ENCODE assay signal across 29 mouse cellular contexts in the genomic region with DNA sequence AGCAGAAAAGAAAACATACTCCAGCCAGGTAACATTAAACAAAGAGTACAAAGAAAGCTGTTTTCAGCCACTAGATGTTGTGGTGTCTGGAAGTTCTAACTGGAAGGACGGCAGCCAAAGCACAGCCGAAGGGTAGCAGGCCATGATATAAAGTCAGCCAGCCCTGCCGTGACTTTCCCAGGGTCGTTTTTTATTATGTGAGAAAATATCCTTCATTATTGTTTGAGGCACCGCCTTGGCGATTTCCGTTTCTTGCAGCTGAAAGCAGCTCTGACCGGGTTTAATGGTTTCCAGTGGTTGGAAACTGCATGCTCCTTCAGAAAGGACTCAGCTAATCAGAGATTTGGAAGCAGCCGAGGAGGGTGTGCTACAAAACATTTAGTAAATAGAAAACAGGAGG. TPM values are rescaled to one million over a fixed set of nuclear protein-coding genes. Genes with fewer than 3 reads are reported as not detected.
DNase-seq lines count a peak whose midpoint lies in the region; ATAC-seq and TF ChIP-seq lines count a peak whose summit lies in the region.
"Had no signal": no experiment of that assay in that cellular context is flagged by ENCODE, and none has a peak within 500 bp of the region (broad histone marks: within the 10 kb centered on the region; RNA-seq: fewer than 3 reads in every experiment).

No protein-coding gene starts in this region.

- no peaks in the 10 kb centered on the region for H3K36me3 ChIP-seq in lung, embryonic 14.5 days (ENCODE audit: insufficient read depth)
- no peaks in the 10 kb centered on the region for H3K36me3 ChIP-seq in limb, embryonic 11.5 days (ENCODE audit: control insufficient read depth, insufficient read depth, low read length)
- H3K36me3 ChIP-seq: embryonic facial prominence, embryonic 15.5 days; forebrain, embryonic 12.5 days; G1E; hindbrain, embryonic 13.5 days; kidney, embryonic 15.5 days; liver, embryonic 12.5 days had no signal

- peak; percentile 22 for DNase-seq in embryo, embryonic 11 days
- no peak for DNase-seq in embryo, embryonic 9.5 days (ENCODE audit: extremely low spot score)
- DNase-seq in lung, embryonic 14.5 days: peak; percentile 55
- DNase-seq in lung, adult 18-20 months: no peak
- DNase-seq in limb, embryonic 11.5 days (ENCODE audit: low spot score): peak; percentile 71
- no peak for DNase-seq in layer of hippocampus, adult 11-12 months (ENCODE audit: low spot score)
- DNase-seq in heart, postnatal 4 days: no peak
- DNase-seq: adrenal gland, adult 8-10 months; cerebellum, adult 11 months; cerebellum, postnatal 10 days; forebrain, postnatal 0 days; gastrocnemius, postnatal 14 days; heart, postnatal 36 days; liver, postnatal 0 days; lung, postnatal 10 days; midbrain, embryonic 14.5 days; retina, postnatal 1 day; right cerebral cortex, postnatal 14 days had no signal

- H3K9ac ChIP-seq in lung, embryonic 14.5 days: no peak overlapping the region
- H3K9ac ChIP-seq in limb, embryonic 11.5 days (ENCODE audit: low read length): no peak overlapping the region
- H3K9ac ChIP-seq: embryonic facial prominence, embryonic 15.5 days; forebrain, embryonic 12.5 days; forebrain, postnatal 0 days; hindbrain, embryonic 13.5 days; kidney, embryonic 15.5 days; liver, embryonic 12.5 days; liver, postnatal 0 days had no signal

- no peak for ATAC-seq in lung, embryonic 14.5 days (ENCODE audit: insufficient read depth)
- ATAC-seq in limb, embryonic 11.5 days (ENCODE audit: insufficient number of reproducible peaks, low FRiP score, low TSS enrichment, low read depth): peak; percentile 78
- ATAC-seq in cerebellum, adult (ENCODE audit: insufficient number of reproducible peaks, low FRiP score, low TSS enrichment): no peak
- ATAC-seq: forebrain, postnatal 0 days; intestine, postnatal 0 days; liver, embryonic 12.5 days; liver, postnatal 0 days had no signal

- no peak overlapping the region for H3K27ac ChIP-seq in lung, embryonic 14.5 days (ENCODE audit: low read depth)
- peak overlapping the region; percentile 53 for H3K27ac ChIP-seq in limb, embryonic 11.5 days (replicated peaks; ENCODE audit: low read depth, low read length)
- H3K27ac ChIP-seq: embryonic facial prominence, embryonic 15.5 days; forebrain, embryonic 12.5 days; hindbrain, embryonic 13.5 days; kidney, embryonic 15.5 days; layer of hippocampus, adult 2 months; liver, embryonic 12.5 days; macrophage had no signal

- no peak overlapping the region; the same call in 1 of the 2 replicates for H3K4me2 ChIP-seq in lung, embryonic 14.5 days
- no peak overlapping the region; the same call in 1 of the 2 replicates for H3K4me2 ChIP-seq in limb, embryonic 11.5 days (ENCODE audit: low read depth, severe bottlenecking)
- H3K4me2 ChIP-seq: embryonic facial prominence, embryonic 15.5 days; forebrain, embryonic 12.5 days; heart, embryonic 11.5 days; hindbrain, embryonic 13.5 days; kidney, embryonic 15.5 days; liver, embryonic 12.5 days had no signal

- WGBS in lung, embryonic 14.5 days: 35% methylated on average over 9 of the region's 9 CpGs
- 14% methylated on average over 9 of the region's 9 CpGs for WGBS in limb, embryonic 11.5 days

- H3K4me1 ChIP-seq in lung, embryonic 14.5 days (ENCODE audit: insufficient read depth): no peaks in the 10 kb centered on the region
- no peaks in the 10 kb centered on the region for H3K4me1 ChIP-seq in limb, embryonic 11.5 days (ENCODE audit: control insufficient read depth, insufficient read depth, low read length)
- H3K4me1 ChIP-seq: embryonic facial prominence, embryonic 15.5 days; forebrain, embryonic 12.5 days; hindbrain, embryonic 13.5 days; kidney, embryonic 15.5 days; liver, embryonic 12.5 days had no signal

- H3K9me3 ChIP-seq in lung, embryonic 14.5 days (ENCODE audit: low read depth, low read length): no peaks in the 10 kb centered on the region
- no peaks in the 10 kb centered on the region for H3K9me3 ChIP-seq in limb, embryonic 11.5 days (ENCODE audit: control insufficient read depth, low read length)
- H3K9me3 ChIP-seq: embryonic facial prominence, embryonic 15.5 days; forebrain, embryonic 12.5 days; G1E; hindbrain, embryonic 13.5 days; kidney, embryonic 15.5 days; liver, embryonic 12.5 days had no signal

- no peak overlapping the region for H3K4me3 ChIP-seq in lung, embryonic 14.5 days (ENCODE audit: low read depth, low read length)
- H3K4me3 ChIP-seq in limb, embryonic 11.5 days (ENCODE audit: low read depth, low read length): no peak overlapping the region
- H3K4me3 ChIP-seq: embryonic facial prominence, embryonic 15.5 days; forebrain, embryonic 12.5 days; hindbrain, embryonic 13.5 days; kidney, embryonic 15.5 days; layer of hippocampus, adult 2 months; liver, embryonic 12.5 days had no signal

- no peaks in the 10 kb centered on the region for H3K27me3 ChIP-seq in lung, embryonic 14.5 days (ENCODE audit: insufficient read depth, low read length)
- no peaks in the 10 kb centered on the region for H3K27me3 ChIP-seq in limb, embryonic 11.5 days (ENCODE audit: control insufficient read depth, insufficient read depth, low read length)
- H3K27me3 ChIP-seq: embryonic facial prominence, embryonic 15.5 days; hindbrain, embryonic 13.5 days; kidney, embryonic 15.5 days; liver, embryonic 12.5 days had no signal

- TF ChIP-seq CTCF in lung, embryonic 14.5 days (IDR thresholded peaks at IDR 0.05; ENCODE audit: low read depth): no peak

RNA-seq across cellular contexts. Expression of a gene that starts 50.3 kb away (rescaled TPM):
- 12.5 and 16.7 TPM in 2 replicates for polyA plus RNA-seq in lung, embryonic 14.5 days (2014; fragmentation: Nextera tagmentation; extraction: Ambion mirVana)
- polyA plus RNA-seq in limb, embryonic 11.5 days (2014; fragmentation: Nextera tagmentation; extraction: Ambion mirVana): 15.4 and 15.5 TPM in 2 replicates
- 10 to 100 TPM; 24.3 to 24.7 TPM for total RNA-seq in heart, postnatal 4 days (2021)

RNA-seq across cellular contexts. Expression of a gene that starts 55.3 kb away (rescaled TPM):
- 65.2 and 66.1 TPM in 2 replicates for polyA plus RNA-seq in lung, embryonic 14.5 days (2014; fragmentation: Nextera tagmentation; extraction: Ambion mirVana)
- 63.7 and 68.7 TPM in 2 replicates for polyA plus RNA-seq in limb, embryonic 11.5 days (2014; fragmentation: Nextera tagmentation; extraction: Ambion mirVana)
- 10 to 100 TPM; 38.2 to 38.9 TPM for total RNA-seq in heart, postnatal 4 days (2021)

RNA-seq across cellular contexts. Expression of a gene that starts 55.8 kb away (rescaled TPM):
- polyA plus RNA-seq in lung, embryonic 14.5 days (2014; fragmentation: Nextera tagmentation; extraction: Ambion mirVana): 21.7 and 26.0 TPM in 2 replicates
- 27.4 and 35.5 TPM in 2 replicates for polyA plus RNA-seq in limb, embryonic 11.5 days (2014; fragmentation: Nextera tagmentation; extraction: Ambion mirVana)
- 10 to 100 TPM; 15.5 to 15.9 TPM for total RNA-seq in heart, postnatal 4 days (2021)

Comparison
In these comparisons a context has a peak if more than half of its experiments do, and no peak if none do; other contexts are left out.
1. DNase-seq: peak in embryo, embryonic 11 days (single experiment), lung, embryonic 14.5 days (single experiment) and limb, embryonic 11.5 days (single experiment); none in embryo, embryonic 9.5 days (single experiment), lung, adult 18-20 months (0 of 2), layer of hippocampus, adult 11-12 months (single experiment) and heart, postnatal 4 days (single experiment).